Mouse (Mus musculus): ENCODE data around the gene Agpat2.

The Agpat2 gene

GRCm38 (mm10) chr2:26625419-26625818 is 21.2 kb upstream of the Agpat2 start:
- no peak for DNase-seq

- DNase-seq = no peak
These were observed 18.8 kb upstream of the Agpat2 start for GRCm38 (mm10) chr2:26622984-26623383.

- no peak for DNase-seq
These were observed 17.0 kb upstream of the Agpat2 start for GRCm38 (mm10) chr2:26621246-26621645.

DNA sequence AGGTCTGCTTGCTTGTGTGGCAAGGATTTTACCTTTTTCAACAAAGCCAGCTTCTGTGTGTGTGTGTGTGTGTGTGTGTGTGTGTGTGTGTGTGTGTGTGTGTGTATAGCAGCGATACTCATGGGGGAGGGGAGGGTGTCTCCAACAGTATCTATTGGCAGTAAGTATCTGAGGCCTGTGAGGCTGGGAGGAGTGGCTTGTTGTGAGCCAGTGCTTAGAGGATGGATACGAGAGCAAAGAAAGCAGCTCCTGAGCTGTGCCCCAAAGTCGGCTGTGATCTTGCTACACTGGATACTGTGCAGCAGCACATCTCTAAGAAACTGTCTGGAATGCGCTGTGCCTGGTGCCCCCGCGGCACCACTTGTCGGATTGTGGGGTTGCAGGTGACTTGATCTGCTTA is 13.7 kb upstream of the Agpat2 start:
- no peak for DNase-seq

DNA sequence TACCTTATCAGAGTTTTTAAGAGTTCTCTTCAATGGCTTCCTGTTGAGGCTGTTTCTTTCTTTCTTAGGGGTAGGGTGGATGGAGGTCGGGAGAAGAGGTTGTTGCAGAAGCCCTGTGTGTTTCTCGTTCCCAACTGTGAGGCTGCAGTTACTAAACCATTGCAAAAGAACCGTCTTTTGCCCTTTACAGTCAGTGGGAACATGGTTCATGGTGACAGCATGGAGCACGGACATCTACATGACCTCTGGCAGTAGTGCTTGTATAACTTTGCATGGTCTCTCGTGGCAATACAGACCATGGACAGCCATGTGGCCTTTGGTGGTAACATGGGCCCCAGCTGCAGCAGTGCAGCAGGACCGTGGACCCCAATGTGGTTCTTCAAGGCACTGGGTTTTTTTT is 13.1 kb upstream of the Agpat2 start:
- DNase-seq = no peak

GRCm38 (mm10) chr2:26615459-26616124 is 11.4 kb upstream of the Agpat2 start:
- DNase-seq = no peak

DNA sequence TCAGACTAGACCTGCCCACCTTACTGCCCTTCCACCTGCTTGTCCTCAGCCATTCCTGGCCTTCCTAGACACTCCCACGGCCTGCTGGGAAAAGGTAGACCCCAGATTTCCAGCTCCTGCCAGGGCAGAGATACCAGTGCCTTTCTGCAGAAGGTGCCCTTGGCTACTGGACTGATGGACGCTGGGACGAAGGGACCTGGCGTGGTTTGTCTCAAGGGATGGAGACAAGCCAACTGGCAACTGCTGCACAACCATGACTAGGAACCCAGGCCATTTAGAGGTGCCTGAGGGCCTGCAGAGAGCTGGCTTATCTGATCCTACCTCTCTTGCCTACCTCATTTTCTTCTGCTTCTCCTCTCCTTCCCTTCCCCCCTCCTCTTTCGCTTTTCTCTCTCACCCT is 10.7 kb upstream of the Agpat2 start:
- DNase-seq = no peak

- no peak for DNase-seq
These were observed 7.7 kb upstream of the Agpat2 start for GRCm38 (mm10) chr2:26611896-26612295.

DNA sequence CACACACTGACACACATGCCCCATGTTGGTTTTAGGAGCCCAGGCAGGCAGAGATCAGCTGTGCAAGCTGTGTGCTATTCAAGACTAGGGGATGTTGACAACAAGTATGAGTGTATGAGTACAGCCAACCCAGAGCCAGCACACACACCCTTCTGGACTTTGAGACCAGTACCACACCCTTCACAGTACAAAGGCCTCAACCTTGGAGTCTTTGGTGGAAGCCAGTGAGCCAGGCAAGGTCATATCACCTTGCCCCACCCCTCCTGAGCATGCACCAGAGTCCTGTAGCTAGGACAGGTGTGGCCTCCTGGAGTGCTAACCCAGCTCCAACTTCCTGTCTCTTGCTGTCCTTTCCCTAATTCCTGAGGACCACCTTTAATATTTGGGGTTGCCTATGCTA is 6.8 kb upstream of the Agpat2 start:
- DNase-seq = no peak

DNA sequence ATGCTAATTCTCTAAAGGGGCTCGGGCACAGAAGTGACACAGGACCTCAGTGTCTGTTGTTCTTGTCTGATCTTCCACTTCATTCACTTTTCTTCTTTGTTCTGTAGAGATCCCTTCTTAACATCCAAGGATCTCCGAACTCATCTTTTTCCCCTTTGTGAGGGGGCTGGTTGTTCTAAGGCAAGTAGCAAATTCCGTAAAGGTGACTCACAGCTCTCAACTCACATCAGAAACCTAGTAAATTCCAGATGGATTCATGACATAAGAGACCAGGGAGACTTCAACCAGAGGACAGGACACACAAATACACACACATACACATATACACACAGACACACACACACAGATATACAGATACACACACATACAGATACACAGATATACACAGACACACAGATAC is 6.3 kb upstream of the Agpat2 start:
- DNase-seq = no peak

DNA sequence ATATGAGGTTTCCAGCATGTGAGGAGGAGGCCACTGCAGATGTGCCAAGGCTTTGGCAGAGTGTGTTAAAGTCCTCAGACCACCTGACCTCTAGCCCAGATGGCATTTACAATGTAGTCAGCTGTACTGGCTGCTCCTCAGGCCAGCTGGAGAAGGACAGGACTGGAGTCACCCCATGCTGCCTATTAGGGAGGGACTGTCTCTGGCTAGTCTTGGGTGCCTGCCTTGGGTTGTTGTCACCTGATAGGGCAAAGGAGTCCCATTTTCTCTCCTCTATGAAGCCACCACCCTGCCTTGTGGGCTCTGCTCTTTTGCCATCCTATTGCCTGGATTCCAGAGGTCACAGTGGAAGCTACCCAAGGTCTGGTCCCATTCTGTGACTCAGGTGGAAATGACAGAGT is 5.0 kb upstream of the Agpat2 start:
- DNase-seq = no peak

DNA sequence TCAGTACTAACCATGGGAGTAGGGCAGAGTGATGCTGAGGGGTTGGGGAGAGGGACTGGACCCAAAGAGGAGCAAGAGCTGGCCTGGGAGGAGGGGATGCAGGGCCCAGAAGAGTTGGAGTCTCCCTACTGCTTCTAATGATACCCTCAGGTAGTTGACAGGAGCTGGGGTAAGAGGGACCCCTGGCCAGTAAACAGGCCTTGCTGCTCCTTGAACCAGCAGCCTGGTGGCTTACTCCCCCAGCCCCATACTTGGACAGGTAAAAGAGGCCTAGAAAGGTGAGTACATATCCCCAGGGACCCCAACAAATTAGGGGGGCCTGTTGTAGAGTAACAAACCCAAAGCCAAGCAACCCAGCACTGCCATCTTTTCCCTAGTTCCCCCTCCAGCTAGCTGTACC is 4.6 kb upstream of the Agpat2 start:
- DNase-seq = no peak

- no peak for DNase-seq
These were observed 3.1 kb upstream of the Agpat2 start for GRCm38 (mm10) chr2:26607056-26607910.

GRCm38 (mm10) chr2:26606579-26606978 is 2.4 kb upstream of the Agpat2 start:
- DNase-seq = no peak

DNA sequence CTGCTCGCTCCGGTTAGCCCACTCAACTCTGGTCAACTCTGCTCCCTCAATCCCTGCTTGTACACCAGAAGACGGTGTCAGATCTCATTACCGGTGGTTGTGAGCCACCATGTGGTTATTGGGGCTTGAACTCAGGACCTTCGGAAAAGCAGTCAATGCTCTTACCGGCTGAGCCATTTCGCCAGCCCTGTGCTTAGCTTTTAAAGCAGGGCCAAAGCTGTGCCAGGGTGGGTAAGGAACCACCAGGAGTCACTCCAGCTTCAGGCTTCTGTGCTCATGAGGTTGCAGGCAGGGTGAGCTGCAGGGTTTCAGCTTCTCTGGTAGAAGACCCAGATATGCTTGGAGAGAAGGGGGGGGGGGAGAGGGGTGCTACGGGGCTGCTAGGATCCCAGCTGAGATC is 1.1 kb upstream of the Agpat2 start:
- no peak for DNase-seq

DNA sequence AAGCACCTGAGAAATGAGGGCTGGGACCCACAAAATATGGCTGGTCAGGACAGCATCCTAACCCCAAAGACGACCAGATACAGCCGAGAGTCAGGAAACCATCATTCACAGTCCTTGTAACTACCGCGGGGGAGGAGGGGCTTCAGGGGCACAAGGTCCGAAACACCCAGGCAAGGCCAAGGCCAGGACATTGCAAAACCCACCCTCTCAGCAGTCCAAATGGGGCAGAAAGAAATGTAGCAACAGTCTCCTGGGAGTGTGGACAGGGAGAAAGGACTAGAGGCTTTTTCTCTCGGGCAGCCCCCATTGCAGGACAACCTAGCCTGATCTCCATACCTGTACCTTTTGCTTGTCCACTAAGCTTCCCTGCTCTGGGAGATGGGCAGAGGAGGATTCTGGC is 1.1 kb downstream of the Agpat2 start:
- DNase-seq = no peak

DNA sequence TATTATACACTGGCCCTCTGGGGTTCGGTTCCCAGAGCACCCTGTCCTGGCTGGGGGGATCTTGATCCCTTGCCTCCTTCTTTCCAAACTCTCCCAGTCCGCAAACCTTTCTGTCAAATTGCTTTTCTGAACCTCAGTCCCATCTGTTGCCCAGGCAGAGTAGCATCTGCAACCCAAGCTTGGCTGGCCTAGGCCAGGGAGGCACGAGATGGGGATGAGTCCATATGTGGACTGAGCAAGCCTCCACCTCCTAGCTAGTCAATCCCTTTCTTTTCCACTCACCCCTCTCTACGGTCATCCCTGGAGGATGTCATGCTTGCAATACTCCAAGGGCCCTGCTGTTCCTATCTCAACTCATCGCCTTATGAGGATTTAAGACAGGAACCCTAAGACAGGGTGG is 1.6 kb downstream of the Agpat2 start:
- no peak for DNase-seq

DNA sequence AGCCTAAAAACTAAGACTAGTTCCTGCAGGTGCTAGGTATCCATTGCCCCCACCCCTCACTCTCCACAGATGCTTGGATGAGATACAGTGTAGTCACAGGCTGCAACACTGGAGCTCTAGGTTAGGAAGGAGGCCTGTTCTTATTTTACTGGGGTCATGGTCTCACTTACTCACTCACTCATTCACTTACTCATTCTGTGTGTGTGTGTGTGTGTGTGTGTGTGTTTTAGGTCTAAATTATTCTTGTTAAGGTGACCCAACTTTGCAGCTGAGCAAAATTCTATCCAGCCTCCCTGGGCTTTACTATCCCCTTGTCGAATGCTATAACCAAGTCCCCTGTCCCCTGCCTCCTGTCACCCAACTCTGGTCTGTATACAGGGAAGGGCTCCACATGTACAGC is 2.6 kb downstream of the Agpat2 start:
- no peak for DNase-seq

DNA sequence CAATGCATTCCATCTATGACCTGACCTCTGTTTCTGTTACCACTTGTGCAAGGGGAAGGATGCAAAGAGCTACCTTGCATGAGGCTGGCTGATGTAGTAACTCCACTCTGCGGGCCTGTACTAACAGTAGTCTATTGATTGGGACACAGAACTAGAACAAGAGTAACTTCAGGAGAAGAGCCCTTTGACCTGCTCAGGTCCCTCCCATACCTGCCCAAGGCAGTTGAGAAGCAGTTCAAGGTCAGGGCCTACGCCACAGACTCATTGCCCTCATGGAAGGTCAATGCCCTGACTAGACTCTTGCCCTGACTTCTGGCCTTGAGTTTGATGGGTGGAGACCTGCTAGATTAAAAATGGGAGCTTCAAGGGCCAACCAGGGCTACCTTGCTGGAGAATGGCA is 3.6 kb downstream of the Agpat2 start:
- DNase-seq = no peak

DNA sequence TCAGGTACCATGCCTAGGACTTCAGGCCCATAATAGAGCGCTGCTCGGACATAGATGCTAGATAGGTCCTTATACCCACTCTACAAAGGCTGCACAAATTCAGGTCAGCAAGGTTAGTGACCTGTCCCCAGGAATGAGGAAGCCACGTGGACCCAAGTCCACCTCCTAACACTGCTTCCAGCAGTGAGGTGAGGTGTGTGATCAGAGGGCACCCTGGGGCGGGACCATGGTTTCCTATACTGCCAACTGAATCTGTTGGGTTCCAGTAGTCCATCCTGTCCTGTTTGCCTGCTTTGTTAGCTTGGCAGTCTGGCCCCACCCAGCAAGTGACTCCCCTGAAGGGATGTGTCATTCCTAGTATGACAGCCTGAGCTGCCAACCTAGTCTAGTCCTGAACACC is 4.3 kb downstream of the Agpat2 start:
- no peak for DNase-seq

DNA sequence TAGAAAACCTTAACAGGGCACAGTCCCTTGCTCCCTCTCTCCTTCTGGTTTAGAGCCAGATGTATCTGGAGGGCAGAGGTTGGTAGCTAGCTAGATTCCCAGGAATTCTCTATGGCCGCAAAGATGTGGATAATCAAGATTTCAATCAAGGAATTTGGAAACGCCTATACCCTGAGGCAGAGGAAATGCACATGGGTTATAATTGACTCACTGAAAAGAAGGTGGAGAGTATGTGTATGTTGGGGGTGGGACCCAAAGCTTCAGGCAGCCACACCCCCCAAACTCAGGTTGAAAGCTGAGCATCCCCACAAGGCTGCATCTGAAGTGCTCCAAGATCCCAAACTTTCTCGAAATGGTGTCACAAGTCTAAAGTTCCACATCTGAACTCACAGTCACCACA is 5.8 kb downstream of the Agpat2 start:
- no peak for DNase-seq

GRCm38 (mm10) chr2:26597810-26598209 is 6.4 kb downstream of the Agpat2 start:
- no peak for DNase-seq

GRCm38 (mm10) chr2:26596898-26597297 is 7.3 kb downstream of the Agpat2 start:
- no peak for DNase-seq

- DNase-seq = no peak
These were observed 8.3 kb downstream of the Agpat2 start for GRCm38 (mm10) chr2:26595725-26596435.

Data from layer of hippocampus, adult 9-11 months (tissue).